Mouse (Mus musculus): ENCODE results near the gene Krtap1-5.
"Not testable (repeated sequence)": the region's sequence is repeated elsewhere in the genome, so short reads cannot be mapped to it uniquely, and the experiment has no call there.

DNA sequence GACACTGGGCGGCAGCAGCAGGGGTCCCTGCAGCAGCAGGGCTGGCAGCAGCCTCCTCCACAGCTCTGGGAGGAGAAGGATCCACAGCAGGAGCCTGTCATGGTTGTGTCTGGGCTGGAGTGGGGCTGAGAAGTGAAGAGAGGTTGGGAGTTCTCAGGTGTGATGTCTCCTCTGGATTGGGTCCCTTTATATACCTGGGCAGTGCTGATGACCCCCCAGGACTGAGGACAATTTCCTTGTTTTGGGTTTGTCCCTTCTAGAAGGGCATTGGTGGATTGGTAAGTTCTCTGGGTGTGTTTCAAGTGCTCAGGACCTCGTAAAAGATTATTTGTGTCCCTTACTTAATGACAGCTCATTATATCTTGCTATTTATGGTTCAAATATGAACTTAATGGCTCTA is 29.3 kb upstream of the Krtap1-5 start, which contains the start of gene Gm11937:
- not testable (repeated sequence) for TF ChIP-seq USF2 (conservative IDR thresholded peaks at IDR 0.05; ENCODE audit: low read depth, low read length); CHD1 (IDR thresholded peaks at IDR 0.05; ENCODE audit: low read depth, low read length); CTCF (conservative IDR thresholded peaks at IDR 0.05 in 1 of 2, IDR thresholded peaks at IDR 0.05 in 1 of 2; ENCODE audit: low read depth in 2 of 2, low read length in 2 of 2); NELFE (IDR thresholded peaks at IDR 0.05; ENCODE audit: low read depth, low read length); ZMIZ1 (IDR thresholded peaks at IDR 0.05; ENCODE audit: low read depth, low read length)
